ENCODE assay signal across 9 mouse cellular contexts in the genomic region with DNA sequence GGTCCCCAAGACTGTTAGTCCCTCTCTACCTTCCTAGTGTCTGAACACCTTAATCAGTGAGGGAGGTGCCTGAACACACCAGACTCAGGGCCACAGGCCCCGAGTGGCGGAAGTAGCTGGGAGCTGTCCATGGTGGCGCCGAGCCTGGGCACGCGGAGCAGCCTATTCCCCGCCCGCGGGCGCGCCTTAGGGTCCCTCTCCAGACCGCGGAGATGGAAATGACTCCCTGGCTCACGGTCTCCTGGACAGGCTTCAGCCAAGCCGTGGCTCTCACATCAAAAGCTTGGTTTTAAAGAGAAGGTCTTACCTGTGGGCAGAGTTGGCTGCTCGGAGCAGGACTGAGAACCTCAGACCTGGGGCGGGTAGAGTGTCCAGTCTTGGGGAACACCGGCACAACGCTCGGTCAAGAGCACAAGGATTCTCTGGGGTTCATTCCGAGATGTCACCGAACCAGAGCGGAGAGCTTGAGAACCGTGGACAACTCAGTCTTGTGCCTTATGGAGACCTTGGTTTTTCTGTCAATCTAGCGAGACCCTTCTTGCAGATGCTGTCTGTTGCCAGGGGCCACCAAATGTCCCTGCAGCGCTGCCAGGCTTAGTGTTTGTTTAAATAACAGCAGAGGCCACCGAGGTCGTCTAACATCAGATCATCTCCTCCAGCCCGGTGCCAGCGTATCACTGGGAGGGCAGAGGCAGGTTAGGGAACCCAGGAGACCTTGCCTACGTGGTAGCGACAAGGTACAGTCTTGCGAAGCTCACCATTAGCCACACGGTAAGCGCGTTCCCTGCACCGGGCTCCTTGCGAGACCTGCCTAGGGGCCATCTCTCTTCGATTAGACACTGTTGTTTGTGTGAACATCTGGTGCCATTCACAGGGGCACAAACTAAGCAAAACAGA. TPM values are rescaled to one million over a fixed set of nuclear protein-coding genes. Genes with fewer than 3 reads are reported as not detected.
DNase-seq lines count a peak whose midpoint lies in the region; ATAC-seq lines count a peak whose summit lies in the region.
"Had no signal": no experiment of that assay in that cellular context is flagged by ENCODE, and none has a peak within 500 bp of the region (broad histone marks: within the 10 kb centered on the region; RNA-seq: fewer than 3 reads in every experiment).

No protein-coding gene starts in this region.

- H3K27ac ChIP-seq in embryonic facial prominence, embryonic 11.5 days (replicated peaks; ENCODE audit: low read depth, low read length) = no peak overlapping the region
- H3K27ac ChIP-seq: macrophage had no signal

- H3K4me1 ChIP-seq in embryonic facial prominence, embryonic 11.5 days (ENCODE audit: control insufficient read depth, insufficient read depth, low read length) = no peaks in the 10 kb centered on the region; the same call in 1 of the 2 replicates

- H3K4me3 ChIP-seq in embryonic facial prominence, embryonic 11.5 days (ENCODE audit: low read depth, low read length) = no peak overlapping the region

- WGBS in embryonic facial prominence, embryonic 11.5 days = 4% methylated on average over 39 of the region's 39 CpGs

- H3K4me2 ChIP-seq in embryonic facial prominence, embryonic 11.5 days (ENCODE audit: low read depth, low read length) = peak overlapping the region; percentile 83

- ATAC-seq in embryonic facial prominence, embryonic 11.5 days (replicated peaks; ENCODE audit: insufficient number of reproducible peaks, low FRiP score, low TSS enrichment, low read depth) = peak; percentile 32; the same call in 1 of the 2 replicates

- no peak overlapping the region for H3K9ac ChIP-seq in embryonic facial prominence, embryonic 11.5 days (replicated peaks; ENCODE audit: low read length)

- intact Hi-C loops in heart, postnatal 10 days (cut with DNase I) = loop anchor here (10.0 kb wide), 1 partner anchor 420 kb away; no protein-coding TSS in a partner anchor

- H3K27me3 ChIP-seq in embryonic facial prominence, embryonic 11.5 days (ENCODE audit: control insufficient read depth, insufficient read depth, low read length) = peaks cover 8% of the 10 kb centered on the region

- peak; percentile 37 for DNase-seq in CD4-positive helper T cell, adult 2 months (ENCODE audit: low read depth, low spot score)
- peak; percentile 86 for DNase-seq in adrenal gland, postnatal 10 days
- DNase-seq in embryonic facial prominence, embryonic 11.5 days (ENCODE audit: low spot score) = peak; percentile 84
- peak; percentile 67 to 78 for DNase-seq in heart, postnatal 10 days
- DNase-seq in kidney, postnatal 25 days = peak; percentile 77 to 78
- peak; percentile 74 for DNase-seq in mesoderm, embryonic 11.5 days (ENCODE audit: low read depth, low spot score)
- peak; percentile 18 to 64 for DNase-seq in spleen, postnatal 10 days (ENCODE audit: low spot score in 2 of 2)
- no peak for DNase-seq in MN1 (ENCODE audit: low spot score)

- no peaks in the 10 kb centered on the region for H3K36me3 ChIP-seq in embryonic facial prominence, embryonic 11.5 days (replicated peaks; ENCODE audit: control insufficient read depth, insufficient read depth, low read depth, low read length)

- H3K9me3 ChIP-seq in embryonic facial prominence, embryonic 11.5 days (replicated peaks; ENCODE audit: control insufficient read depth, low read length) = no peaks in the 10 kb centered on the region

RNA-seq across cellular contexts. Expression of a gene that starts 1.0 kb away (rescaled TPM):
- total RNA-seq in adrenal gland, postnatal 10 days (2021) = 1 to 10 TPM; 1.7 to 1.8 TPM
- polyA plus RNA-seq in embryonic facial prominence, embryonic 11.5 days (2014; fragmentation: Nextera tagmentation; extraction: Ambion mirVana) = 0.58 and 0.78 TPM in 2 replicates
- 1 to 10 TPM; 1.5 TPM for total RNA-seq in heart, postnatal 10 days (2021)
